Mouse (Mus musculus) erythroblast, adult 5-6 weeks (primary cell): ENCODE data around the gene D930048N14Rik. TPM values are rescaled to one million over a fixed set of nuclear protein-coding genes. Genes with fewer than 3 reads are reported as not detected.
"Not testable (repeated sequence)": the region's sequence is repeated elsewhere in the genome, so short reads cannot be mapped to it uniquely, and the experiment has no call there.

Experiments
- ATAC-seq: replicated peaks from 2 replicates; pipeline ENCODE4 v1.8.0; 2016; ENCODE audit warnings: moderate number of reproducible peaks, mild to moderate bottlenecking, moderate TSS enrichment, inconsistent platforms; ENCODE audit not compliant: poor library complexity, low FRiP score, severe bottlenecking
- total RNA-seq, 2 experiments: library from RNA; stranded (forward) in 1 of 2; stranded (reverse) in 1 of 2; fragments of 150-400 nt in 1 of 2; fragments of 200-764, 138-1000 nt in 1 of 2; gene quantifications; 2 replicates each; pipeline versions ENCODE4 v1.2.3 to v1.2.4; 2015 to 2017; ENCODE audit warnings: low replicate concordance in 2 of 2

D930048N14Rik gene
- total RNA-seq, 2 experiments from 2014 or later, result not detected

DNA sequence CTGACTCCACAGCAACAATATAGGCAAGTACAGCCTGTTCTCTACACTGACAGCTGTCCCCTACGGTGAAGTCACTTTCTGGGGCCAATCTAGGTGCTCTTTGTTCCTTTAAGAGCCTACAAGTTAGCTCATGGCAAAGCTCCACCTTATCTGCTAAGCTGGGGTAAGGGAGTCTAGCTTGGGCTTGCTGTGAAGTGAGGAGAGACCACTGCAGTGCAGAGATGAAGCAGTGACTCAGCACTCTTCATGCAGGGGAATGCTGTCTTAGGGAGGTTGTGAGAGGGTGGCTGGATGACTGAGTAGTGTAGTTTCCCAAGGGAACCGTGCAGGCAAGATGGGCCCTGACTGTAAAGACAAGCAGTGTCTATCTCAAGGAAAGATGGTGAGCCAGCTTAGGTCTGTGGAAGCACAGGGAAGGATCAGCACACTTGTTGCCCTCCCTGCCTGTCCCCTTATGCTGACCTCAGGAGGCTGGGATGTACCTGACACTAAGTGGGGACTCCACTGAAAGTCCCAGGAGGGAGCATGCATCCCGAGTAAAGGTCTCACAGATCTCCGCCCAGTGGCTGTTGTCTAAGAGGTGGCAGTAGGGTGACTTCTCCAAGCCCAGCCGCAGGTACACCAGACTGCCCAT, 25.4 kb upstream of the D930048N14Rik start:
- ATAC-seq, result peak; percentile 65

DNA sequence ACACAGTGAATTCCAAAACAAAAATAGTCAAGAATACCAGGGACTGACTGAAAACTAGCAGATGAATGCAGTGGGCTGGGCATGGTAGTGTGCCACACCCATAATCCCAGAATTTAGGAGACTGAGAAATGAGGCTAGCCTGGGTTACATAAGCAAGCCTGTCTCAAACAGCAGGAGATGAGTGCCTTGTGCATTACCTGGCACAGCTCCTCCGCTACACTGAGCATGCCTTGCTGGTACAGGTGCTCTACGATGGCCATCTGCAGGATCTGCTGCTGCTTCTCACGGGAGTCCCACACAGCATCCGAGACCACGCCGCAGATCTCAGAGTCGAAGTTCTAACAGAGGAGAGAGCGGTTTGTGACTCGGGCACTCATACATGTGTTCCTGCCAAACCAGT, 23.3 kb upstream of the D930048N14Rik start:
- no peak for ATAC-seq

DNA sequence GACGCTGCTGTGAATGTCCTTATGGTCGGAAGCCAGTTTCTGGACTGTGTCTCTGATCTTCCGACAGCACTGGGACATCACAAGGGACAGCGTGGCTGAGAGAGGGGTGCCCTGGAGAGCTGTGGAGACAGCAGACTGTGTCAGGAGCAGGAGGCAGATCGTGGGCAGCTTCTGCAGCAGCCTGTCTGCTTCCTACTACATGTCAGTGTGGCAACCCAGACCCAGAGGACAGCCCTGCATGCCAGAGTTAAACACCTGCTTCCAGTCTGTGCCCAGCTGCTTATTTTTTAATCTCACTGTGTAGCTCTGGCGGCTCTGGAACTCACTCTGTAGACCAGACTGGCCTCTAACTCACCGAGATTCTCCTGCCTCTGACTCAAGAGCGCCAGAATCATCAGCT, 22.8 kb upstream of the D930048N14Rik start:
- no peak for ATAC-seq

DNA sequence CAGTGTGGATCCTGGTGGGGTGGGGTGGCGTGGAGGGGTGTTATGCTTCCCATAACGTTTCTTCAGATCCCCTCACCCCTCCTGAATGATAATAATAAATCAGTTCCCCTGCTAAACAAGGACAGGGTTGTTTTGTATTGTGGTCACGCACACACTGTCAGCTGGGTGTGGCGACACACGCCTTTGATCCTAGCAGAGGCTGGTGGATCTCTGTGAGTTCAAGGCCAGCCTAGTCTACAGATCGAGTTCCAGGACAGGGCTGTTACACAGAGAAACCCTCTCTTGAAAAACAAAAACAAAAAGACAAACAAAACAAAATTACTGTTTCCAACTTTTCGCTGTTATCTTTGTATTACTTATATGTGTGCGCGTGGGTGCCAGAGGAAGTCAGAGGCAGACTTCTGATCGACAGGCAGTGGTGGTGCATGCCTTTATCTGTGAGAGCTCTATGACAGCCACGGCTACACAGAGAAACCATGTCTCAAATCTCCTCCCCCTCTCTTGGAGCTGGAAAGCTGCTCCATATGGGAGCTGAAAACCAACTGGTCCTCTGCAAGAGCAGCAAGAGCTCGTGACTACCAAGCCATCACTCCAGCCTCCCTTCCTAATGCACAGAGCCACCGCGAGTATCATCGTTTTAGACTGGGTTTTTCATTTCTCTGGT, 21.0 kb upstream of the D930048N14Rik start:
- ATAC-seq, result no peak

DNA sequence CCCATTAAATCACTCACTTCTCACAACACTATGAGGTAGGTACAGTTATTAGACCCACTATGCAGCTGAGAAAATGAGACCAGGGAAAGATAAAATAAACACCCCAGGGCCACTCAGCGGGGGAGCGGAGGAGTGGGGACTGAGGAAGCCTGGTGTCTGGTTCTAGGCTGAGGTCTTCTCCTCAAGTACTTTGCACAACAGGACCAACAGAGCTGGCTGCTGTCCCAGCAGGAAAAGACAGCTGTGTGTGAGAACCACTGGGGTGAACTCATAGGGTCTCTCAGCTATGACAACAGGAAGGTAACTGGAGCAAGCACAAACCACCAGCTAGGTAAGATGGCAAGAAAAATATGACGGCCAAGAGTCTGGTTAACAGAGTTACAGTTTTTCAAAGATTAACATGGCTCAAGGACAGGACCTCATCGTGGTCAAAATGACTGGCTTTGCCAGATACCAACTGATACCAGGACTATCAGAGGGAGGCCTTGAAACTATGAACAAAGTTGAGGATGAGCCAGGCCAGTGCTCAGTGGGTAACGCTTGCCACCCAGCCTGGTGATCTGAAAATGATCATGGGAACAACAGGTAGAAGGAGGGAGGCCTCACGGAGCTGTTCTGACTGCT, 18.5 kb upstream of the D930048N14Rik start:
- ATAC-seq, result no peak

DNA sequence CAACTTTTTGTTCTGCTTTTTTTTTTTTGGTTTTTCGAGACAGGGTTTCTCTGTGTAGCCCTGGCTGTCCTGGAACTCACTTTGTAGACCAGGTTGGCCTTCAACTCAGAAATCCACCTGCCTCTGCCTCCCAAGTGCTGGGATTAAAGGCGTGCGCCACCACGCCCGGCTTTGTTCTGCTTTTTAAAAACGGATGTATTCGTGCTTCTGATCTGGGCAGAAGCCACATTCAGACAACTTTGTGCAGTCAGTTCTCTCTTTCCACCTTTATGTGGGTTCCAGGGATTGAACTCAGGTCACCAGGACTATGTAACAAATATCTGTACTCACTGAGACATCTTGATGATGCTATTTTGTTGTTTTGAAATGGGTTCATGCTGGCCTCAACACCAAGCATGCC, 17.6 kb upstream of the D930048N14Rik start:
- not testable (repeated sequence) for ATAC-seq

DNA sequence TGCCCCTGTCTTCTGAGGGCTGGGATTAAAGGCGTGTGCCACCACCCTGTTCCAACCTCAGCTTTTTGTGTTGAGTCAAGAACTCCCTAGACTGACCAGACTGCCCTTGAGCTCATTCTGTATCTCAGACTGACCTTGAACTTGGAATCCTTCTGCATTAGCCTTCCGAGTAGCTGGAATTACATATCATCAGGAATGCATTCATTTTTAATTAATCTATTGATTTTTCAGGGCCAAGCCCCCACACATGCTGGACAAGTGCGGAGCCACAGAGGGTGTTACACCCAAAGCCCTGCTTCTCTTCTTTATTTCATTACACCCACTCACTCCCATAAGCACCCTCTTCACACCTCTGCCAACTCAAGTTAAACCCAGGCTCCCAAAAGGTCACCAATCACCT, 17.0 kb upstream of the D930048N14Rik start:
- no peak for ATAC-seq

DNA sequence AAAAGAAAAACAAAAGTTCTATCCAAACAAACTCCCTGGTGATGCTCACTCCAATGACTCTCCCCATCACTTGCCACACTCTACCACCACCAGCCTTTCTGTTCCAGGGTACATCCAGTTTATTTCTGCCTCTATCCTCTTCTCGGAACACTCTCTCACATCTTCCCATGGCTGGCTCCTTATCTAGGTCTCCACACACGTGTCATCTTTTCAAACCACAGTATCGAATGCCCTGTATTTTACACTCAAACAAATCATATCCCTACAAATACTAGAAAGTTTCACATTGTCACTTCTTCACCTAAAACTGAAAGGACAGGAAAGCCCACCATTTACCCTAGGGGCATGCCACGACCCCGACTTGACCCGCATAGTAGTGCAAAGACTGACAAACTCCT, 15.6 kb upstream of the D930048N14Rik start:
- no peak for ATAC-seq

DNA sequence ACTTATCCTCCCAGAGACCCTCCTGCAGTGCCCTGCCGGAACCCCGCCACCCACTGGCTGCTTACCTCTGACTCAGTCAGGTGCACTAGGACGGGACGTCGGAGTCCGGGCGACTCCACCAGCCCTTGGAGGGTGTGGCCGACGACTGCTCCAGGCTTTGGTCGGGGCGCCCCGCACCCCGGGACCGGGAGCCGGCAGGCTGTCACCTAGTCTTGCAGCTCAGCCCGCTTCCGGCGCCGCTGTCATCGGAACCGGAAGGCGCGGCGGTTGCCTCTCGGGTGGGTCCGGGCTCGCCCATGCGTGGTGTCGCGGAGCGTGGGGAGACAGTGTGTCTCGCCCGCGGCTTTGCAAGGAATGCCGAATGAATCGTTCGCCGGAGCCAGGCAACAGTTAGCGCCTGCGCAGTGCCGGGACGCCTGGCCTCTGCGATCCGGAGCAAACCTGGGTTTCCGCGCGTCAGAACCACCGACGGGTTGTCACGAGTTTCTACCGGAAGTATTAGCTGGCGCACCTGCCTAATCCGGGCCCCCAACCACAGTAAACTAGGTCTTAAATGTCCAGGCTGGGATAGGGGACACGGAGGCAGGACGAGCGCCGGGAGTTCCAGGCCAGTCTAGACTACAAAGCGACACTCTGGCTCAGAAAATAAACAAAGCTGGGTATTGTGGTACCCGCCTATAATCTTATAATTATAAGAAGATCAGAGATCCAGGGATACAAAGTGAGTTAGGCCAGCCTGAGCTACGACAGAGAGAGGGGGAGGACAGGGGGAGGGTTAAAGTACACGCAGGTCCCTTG, 15.0 kb upstream of the D930048N14Rik start, which contains the start of gene Rmnd5b:
Rmnd5b (minus strand) TSS at position 372 of the 798 bp plus-strand sequence.
- ATAC-seq, result peak; percentile 80

DNA sequence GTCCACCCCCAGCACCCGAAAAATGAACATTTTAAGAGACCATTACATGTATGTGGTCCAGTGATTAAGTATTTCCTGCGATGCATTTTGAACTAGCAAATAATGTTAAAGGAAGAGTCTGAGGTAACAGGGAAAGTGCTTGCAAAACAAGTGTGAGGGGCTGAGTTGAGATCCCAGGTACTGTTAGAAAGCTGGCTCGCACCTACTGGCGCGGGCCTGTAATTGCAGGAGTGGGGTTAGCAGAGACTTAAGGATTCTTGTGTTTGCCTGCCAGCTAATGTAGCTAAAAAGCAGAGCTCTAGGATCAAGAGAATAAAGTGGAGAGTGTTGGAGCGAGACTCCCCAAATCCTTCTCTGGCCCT, 14.4 kb upstream of the D930048N14Rik start:
- peak; percentile 86 for ATAC-seq

DNA sequence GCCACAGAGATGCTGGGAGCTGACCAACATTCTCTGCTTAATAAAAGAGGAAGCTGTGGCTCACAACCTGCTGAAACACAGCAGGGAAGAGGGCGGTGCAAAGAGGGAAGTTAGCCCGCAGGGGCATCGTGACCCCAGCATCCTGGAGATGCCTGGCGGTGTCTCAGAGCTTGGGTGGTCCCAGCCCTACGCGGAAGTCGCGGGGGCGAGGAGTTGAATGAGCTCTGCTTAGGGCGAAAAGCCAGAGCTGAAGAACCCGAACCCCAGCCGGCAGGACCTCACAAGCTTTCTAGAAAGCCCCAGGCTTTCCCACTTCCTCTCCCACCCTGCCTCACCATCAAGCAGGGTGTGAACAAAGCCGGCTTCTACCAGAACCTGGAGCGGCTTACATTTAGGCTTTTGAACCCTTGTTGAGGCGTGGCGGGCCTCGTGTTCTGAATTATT, 12.8 kb upstream of the D930048N14Rik start:
- no peak for ATAC-seq

DNA sequence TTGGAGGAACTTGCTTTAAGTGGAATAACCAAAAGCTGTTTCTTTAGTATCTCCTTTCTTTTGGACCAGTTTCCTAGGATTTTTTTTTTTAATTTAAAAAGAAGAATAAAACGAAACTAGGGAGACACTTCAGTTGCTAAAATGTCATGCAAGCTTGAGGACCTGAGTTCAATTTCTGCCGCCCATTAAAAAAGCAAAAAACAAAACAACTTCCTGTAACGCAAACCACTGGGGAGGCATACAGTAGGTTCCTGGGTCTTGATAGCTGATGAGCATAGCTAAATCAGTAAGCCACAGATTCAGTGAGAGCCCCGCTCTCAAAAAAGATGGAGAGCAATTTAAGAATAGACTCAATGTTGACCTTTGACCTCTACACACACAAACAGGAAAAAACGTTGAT, 12.3 kb upstream of the D930048N14Rik start:
- ATAC-seq, result no peak

DNA sequence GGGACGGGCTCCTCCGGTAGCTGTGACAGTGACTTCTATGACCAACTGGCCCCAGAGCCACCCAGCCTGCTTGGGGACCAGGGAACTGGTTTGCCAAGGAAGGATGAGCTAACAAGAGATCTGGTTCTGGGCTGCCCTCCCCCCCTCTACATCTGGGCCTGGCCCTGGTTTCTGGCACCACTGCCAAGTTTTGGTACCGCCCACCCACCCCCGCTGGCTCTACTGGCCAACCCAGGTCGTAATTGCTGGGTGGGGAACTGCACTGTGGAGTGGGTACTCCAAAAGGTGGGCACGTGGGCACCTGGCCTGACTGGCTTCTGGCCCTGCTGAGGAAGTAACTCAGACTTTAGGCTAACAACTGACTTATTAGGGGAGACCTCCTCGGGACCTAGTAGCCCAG, 10.0 kb upstream of the D930048N14Rik start:
- no peak for ATAC-seq

DNA sequence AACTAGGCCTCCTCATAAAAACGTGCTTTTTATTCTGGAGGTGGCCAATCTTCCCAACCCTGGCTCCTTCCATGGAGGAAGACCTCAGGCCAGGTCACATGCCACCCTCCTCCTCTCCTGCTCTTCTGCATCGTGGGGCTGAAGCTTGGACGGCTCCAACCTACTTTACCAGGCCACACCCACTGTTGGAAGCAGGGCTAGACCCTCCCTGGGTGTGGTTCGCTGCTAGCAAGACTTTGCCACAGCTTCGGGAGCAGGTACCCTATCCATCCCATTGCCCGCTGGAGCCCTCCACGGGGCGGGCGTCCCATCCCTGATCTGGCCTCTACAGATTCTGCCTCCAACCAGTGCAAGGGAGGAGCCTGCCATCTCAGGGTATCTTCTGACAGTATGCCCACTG, 7.6 kb upstream of the D930048N14Rik start:
- ATAC-seq, result no peak

DNA sequence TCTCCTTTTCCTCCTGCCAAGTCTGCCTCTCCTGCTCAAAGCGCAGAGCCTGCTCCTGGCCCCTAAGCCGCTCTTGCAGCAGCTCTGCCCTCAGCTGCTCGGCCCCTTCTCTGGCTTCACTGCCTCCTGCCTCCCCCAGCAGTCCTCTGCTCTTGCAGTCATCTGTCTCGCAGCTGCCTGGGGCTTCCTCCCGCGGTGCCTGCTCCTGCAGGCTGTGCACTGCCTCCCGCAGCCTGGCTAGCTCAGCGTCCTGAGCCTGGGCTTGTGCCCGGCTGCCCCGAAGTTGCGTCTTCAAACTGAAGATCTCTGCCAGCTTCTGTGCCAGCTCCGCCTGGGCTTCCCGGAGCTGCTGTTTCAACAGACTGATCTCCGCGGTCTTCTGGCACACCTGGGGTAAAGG, 7.0 kb upstream of the D930048N14Rik start:
- no peak for ATAC-seq

DNA sequence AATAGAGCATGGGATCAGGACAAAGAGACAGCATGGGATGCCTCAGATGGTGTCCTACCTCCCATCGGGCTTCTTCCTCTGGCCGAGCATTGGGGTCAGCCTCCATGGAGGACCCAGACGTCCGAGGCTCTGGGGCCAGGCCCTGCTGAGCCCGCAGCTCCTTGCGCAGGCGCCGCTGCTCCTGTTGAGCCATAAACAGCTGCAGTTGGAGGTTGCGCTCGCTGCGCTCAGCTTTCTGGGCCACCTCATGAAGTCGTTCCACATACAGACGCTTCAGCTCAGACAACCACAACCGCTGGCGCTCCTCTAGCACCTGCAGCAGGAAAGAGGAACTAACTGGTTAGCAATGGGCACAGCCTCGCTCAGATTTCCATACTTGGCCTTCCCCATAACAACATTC, 6.5 kb upstream of the D930048N14Rik start:
- ATAC-seq, result no peak

DNA sequence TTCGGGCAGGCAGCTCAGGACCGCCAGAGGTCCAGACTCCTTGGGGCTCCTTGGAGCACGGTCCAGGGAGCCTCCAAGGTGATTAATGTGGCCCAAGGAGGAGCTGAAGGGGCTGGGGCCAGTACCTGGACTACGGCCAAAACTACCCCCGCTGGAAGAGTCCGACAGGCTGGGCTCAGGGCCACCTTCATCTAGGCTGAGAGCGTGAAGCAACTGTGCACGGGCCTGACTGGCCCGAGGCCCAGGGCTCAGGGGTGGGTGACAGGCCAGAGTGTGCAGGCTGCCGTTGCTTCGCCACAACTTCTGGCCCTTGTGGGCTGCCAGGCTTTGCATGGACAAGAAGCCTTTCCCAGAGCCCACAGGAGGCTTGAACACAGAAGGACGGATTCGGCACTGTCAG, 5.5 kb upstream of the D930048N14Rik start:
- ATAC-seq, result no peak

DNA sequence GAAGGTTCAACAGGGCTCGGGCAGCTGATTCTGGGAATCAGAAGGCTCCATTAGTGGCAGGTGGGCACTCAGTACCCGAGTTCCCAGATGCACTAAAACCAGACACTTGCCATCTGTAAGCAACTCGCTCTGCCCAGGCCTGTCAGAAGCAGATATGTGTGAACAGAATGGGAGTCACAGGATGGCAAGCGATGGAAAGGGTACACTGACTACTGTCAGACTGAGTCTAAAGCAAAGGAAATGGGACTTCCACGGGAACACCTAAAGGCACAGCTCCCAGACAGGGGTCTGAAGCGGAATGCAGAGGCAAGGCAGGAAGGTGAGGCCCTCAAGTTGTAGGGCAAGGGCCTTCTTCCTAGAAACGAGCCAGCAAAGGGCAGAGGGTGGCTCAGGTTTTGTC, 4.5 kb upstream of the D930048N14Rik start:
- no peak for ATAC-seq

DNA sequence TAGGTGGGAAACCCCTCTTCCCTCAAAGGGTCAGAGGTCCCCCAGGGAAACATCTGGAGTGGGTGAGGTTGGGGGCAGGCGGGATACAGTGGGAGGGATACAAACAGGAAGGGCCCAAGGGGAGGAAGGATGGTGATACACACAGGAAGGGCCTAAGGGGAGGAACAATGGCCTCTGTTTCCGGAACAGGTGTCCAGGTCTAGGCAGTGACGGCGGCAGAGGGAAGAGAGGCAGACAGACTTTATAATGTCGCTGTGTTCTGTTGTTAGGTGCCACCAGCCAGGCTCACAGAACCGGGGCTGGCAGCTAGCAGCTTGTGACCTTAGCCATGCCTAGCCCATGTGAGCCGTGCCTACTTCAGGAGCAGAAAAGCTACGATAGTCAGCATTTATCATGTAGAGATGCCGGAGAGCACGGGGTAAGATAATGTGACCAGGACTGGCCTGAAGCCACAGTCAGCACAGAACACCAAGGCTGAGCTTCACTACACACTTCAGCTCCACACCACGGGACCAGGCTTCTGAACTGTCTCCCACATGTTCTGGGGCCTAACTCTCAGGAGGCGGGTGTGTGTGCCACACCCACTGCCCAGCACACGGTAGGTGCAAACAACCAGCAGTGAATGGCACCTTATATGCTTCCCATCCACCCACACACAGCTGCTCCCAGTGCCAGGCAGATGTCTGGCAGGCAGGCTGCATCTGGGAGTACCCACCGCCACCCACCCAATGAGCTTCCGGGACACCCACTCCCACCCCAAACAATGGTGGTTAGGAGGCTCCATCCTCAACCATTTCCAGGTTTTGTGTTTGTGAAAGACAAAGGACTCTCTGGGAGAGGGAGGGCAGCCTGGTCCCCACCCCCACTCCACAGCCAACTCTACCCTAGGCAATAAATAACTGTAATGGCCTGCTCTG, 3.7 kb upstream of the D930048N14Rik start:
- ATAC-seq, result no peak

DNA sequence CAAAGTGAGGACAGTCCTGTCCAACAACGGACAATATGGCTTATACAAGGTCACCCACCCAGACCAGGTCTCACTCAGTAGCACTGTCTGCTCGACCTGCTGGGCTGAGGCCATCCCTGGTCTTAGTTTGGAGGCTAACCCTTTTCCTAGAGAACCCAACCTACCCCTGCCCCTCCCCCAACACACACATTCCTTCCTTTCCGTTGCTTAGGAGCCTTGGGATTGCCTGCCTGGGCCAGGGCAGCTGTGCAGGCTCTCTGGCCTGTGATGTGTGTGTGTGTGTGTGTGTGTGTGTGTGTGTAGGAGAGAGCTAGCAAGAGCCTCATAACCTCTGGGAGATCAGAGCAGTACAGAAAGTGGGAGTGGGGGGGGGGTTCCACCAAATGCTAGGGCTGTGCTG, 2.2 kb upstream of the D930048N14Rik start:
- ATAC-seq, result no peak
